Mouse (Mus musculus): ENCODE measurements around the gene Mef2c. TPM values are rescaled to one million over a fixed set of nuclear protein-coding genes. Genes with fewer than 3 reads are reported as not detected.

Mef2c gene
- polyA plus RNA-seq, 1 experiment from 2014 or later, result 41.4 TPM

- no peak overlapping the region for H3K27ac ChIP-seq
- WGBS, result 72% methylated on average over 7 of the region's 7 CpGs
Measured at GRCm38 (mm10) chr13:83661166-83661565, 157.3 kb downstream of the Mef2c start.

GRCm38 (mm10) chr13:83662089-83662551 is 158.3 kb downstream of the Mef2c start:
- Histone ChIP-seq H3K27me3 (replicated peaks) (no peaks in the 10 kb centered on the region), H3K9me3 (no peaks in the 10 kb centered on the region), H3K9ac (no peak overlapping the region), H3K4me3 (replicated peaks) (no peak overlapping the region), H3K27ac (no peak overlapping the region), H3K36me3 (no peaks in the 10 kb centered on the region), H3K4me2 (no peak overlapping the region), H3K4me1 (no peaks in the 10 kb centered on the region)
- no peak for ATAC-seq (ENCODE audit: insufficient read depth, low FRiP score, low read depth)
- 63% methylated on average over 14 of the region's 14 CpGs for WGBS

More at GRCm38 (mm10) chr13:83661166-83661565, 157.3 kb downstream of the Mef2c start:
- Histone ChIP-seq H3K9ac (no peak overlapping the region), H3K4me2 (no peak overlapping the region), H3K27me3 (replicated peaks) (no peaks in the 10 kb centered on the region), H3K4me1 (no peaks in the 10 kb centered on the region), H3K9me3 (no peaks in the 10 kb centered on the region), H3K36me3 (no peaks in the 10 kb centered on the region), H3K4me3 (replicated peaks) (no peak overlapping the region)
- ATAC-seq (ENCODE audit: insufficient read depth, low FRiP score, low read depth), result no peak

- H3K4me3 ChIP-seq (replicated peaks), result no peak overlapping the region
- no peak overlapping the region for H3K4me2 ChIP-seq
- ATAC-seq (ENCODE audit: insufficient read depth, low FRiP score, low read depth), result no peak
- H3K27ac ChIP-seq, result no peak overlapping the region
- no peaks in the 10 kb centered on the region for H3K9me3 ChIP-seq
- H3K4me1 ChIP-seq, result no peaks in the 10 kb centered on the region
- no peaks in the 10 kb centered on the region for H3K36me3 ChIP-seq
- H3K27me3 ChIP-seq (replicated peaks), result no peaks in the 10 kb centered on the region
- no peak overlapping the region for H3K9ac ChIP-seq
- WGBS, result 86% methylated on average over 7 of the region's 7 CpGs
Measured at GRCm38 (mm10) chr13:83666179-83666578, 162.3 kb downstream of the Mef2c start.

GRCm38 (mm10) chr13:83667051-83667450 is 163.2 kb downstream of the Mef2c start:
- Histone ChIP-seq H3K9me3 (no peaks in the 10 kb centered on the region), H3K27me3 (replicated peaks) (no peaks in the 10 kb centered on the region), H3K4me3 (replicated peaks) (no peak overlapping the region), H3K4me2 (no peak overlapping the region), H3K27ac (no peak overlapping the region), H3K9ac (no peak overlapping the region), H3K4me1 (no peaks in the 10 kb centered on the region), H3K36me3 (no peaks in the 10 kb centered on the region)
- no peak for ATAC-seq (ENCODE audit: insufficient read depth, low FRiP score, low read depth)
- WGBS, result 68% methylated on average over 3 of the region's 3 CpGs

- Histone ChIP-seq H3K36me3 (no peaks in the 10 kb centered on the region), H3K9ac (no peak overlapping the region), H3K27me3 (replicated peaks) (peaks cover 8% of the 10 kb centered on the region; the same call in 1 of the 2 replicates), H3K4me3 (replicated peaks) (no peak overlapping the region), H3K27ac (no peak overlapping the region), H3K4me1 (no peaks in the 10 kb centered on the region), H3K4me2 (no peak overlapping the region), H3K9me3 (no peaks in the 10 kb centered on the region)
- ATAC-seq (ENCODE audit: insufficient read depth, low FRiP score, low read depth), result no peak
- 62% methylated on average over 2 of the region's 2 CpGs for WGBS
Measured at GRCm38 (mm10) chr13:83707611-83708010, 203.8 kb downstream of the Mef2c start.

GRCm38 (mm10) chr13:83712778-83713380 is 209.0 kb downstream of the Mef2c start:
- Histone ChIP-seq H3K27ac (no peak overlapping the region), H3K9ac (no peak overlapping the region), H3K36me3 (no peaks in the 10 kb centered on the region), H3K4me2 (no peak overlapping the region), H3K4me1 (no peaks in the 10 kb centered on the region), H3K4me3 (replicated peaks) (no peak overlapping the region), H3K9me3 (no peaks in the 10 kb centered on the region), H3K27me3 (replicated peaks) (peaks cover 58% of the 10 kb centered on the region)
- no peak for ATAC-seq (ENCODE audit: insufficient read depth, low FRiP score, low read depth)
- 22% methylated on average over 5 of the region's 5 CpGs for WGBS

- H3K27me3 ChIP-seq (replicated peaks), result peaks cover 67% of the 10 kb centered on the region
- no peaks in the 10 kb centered on the region for H3K9me3 ChIP-seq
- H3K36me3 ChIP-seq, result no peaks in the 10 kb centered on the region
- no peak for ATAC-seq (ENCODE audit: insufficient read depth, low FRiP score, low read depth)
- no peak overlapping the region for H3K4me2 ChIP-seq
- no peak overlapping the region for H3K27ac ChIP-seq
- 3% methylated on average over 19 of the region's 19 CpGs for WGBS
- no peak overlapping the region for H3K4me3 ChIP-seq (replicated peaks)
- no peaks in the 10 kb centered on the region for H3K4me1 ChIP-seq
- no peak overlapping the region for H3K9ac ChIP-seq
Measured at GRCm38 (mm10) chr13:83713661-83714291, 209.9 kb downstream of the Mef2c start.

- H3K4me2 ChIP-seq, result peak overlapping the region; percentile 34
- H3K9ac ChIP-seq, result no peak overlapping the region
- no peak overlapping the region for H3K27ac ChIP-seq
- WGBS, result 2% methylated on average over 22 of the region's 22 CpGs
- H3K27me3 ChIP-seq (replicated peaks), result peaks cover 74% of the 10 kb centered on the region
- H3K9me3 ChIP-seq, result no peaks in the 10 kb centered on the region
- no peaks in the 10 kb centered on the region for H3K36me3 ChIP-seq
- H3K4me1 ChIP-seq, result no peaks in the 10 kb centered on the region
- H3K4me3 ChIP-seq (replicated peaks), result peak overlapping the region; percentile 6; the same call in 1 of the 2 replicates
- ATAC-seq (ENCODE audit: insufficient read depth, low FRiP score, low read depth), result peak; percentile 38; the same call in 1 of the 2 replicates
Measured at GRCm38 (mm10) chr13:83714466-83715307, 210.9 kb downstream of the Mef2c start.

GRCm38 (mm10) chr13:83715308-83715785 is 211.5 kb downstream of the Mef2c start:
- H3K4me3 ChIP-seq (replicated peaks), result peak overlapping the region; percentile 6; the same call in 1 of the 2 replicates
- H3K4me2 ChIP-seq, result peak overlapping the region; percentile 34
- no peak overlapping the region for H3K9ac ChIP-seq
- no peak overlapping the region for H3K27ac ChIP-seq
- ATAC-seq (ENCODE audit: insufficient read depth, low FRiP score, low read depth), result no peak; the same call in 1 of the 2 replicates
- H3K9me3 ChIP-seq, result no peaks in the 10 kb centered on the region
- WGBS, result 4% methylated on average over 14 of the region's 14 CpGs
- no peaks in the 10 kb centered on the region for H3K36me3 ChIP-seq
- H3K4me1 ChIP-seq, result no peaks in the 10 kb centered on the region
- peaks cover 80% of the 10 kb centered on the region for H3K27me3 ChIP-seq (replicated peaks)

GRCm38 (mm10) chr13:83715971-83716615 is 212.3 kb downstream of the Mef2c start:
- ATAC-seq (ENCODE audit: insufficient read depth, low FRiP score, low read depth), result no peak
- Histone ChIP-seq H3K27me3 (replicated peaks) (peaks cover 86% of the 10 kb centered on the region), H3K9me3 (no peaks in the 10 kb centered on the region), H3K4me1 (no peaks in the 10 kb centered on the region), H3K4me3 (replicated peaks) (no peak overlapping the region), H3K9ac (no peak overlapping the region), H3K4me2 (no peak overlapping the region), H3K36me3 (no peaks in the 10 kb centered on the region), H3K27ac (no peak overlapping the region)
- 6% methylated on average over 27 of the region's 27 CpGs for WGBS

Measured in stomach, embryonic 15.5 days (tissue).